Mouse (Mus musculus): ENCODE measurements around the gene Myl10.
"Not testable (repeated sequence)": the region's sequence is repeated elsewhere in the genome, so short reads cannot be mapped to it uniquely, and the experiment has no call there.

The Myl10 gene

GRCm38 (mm10) chr5:136692784-136693183 is at the start of gene Myl10:
Gene Myl10, plus strand, starts transcription at chr5:136693146.
- CTCF ChIA-PET = interaction anchor here (0.5 to 0.7 kb wide), 2 partner anchors 64 to 311 kb away, joined by 4 to 5 read pairs; no protein-coding TSS in a partner anchor

GRCm38 (mm10) chr5:136646731-136647328 is 46.1 kb upstream of the Myl10 start:
- CTCF ChIA-PET = no interaction called here

DNA sequence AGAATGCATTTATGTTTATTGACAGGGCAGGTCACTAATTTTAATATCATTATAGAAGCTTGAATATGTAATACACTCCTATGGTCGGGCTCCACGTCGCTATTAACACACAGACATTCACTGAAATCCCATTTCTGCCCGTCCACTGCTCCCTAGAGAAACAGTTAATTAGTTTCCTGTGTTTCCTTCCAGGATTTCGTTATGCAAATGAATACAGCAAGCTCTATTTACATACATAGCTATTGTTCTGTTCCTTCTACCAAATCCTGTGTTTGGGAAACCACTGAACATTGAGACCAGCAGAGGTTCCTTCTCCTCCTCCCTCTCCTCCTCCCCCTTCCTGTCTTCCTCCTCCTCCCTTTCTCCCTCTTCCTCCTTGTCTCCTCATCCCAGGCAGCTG is 43.9 kb upstream of the Myl10 start:
- CTCF ChIA-PET = no interaction called here

DNA sequence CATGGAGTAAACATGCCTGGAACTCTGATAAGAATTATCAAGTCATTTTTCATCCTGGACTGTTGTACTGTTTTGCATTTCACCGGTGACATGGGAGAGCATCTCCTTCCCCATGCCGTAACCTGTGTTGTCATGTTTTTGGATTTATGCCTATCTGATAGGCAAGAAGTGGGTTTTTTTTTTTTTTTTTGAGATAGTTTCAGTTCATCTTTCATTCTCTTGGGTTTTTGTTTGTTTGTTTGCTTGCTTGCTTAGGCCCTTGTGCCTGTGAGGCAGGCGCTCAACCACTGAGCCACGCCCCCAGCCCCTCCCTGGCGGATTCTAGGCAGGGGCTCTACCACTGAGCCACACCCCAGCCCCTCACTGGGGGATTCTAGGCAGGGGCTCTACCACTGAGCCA is 43.3 kb upstream of the Myl10 start:
- CTCF ChIA-PET = no interaction called here

- CTCF ChIA-PET = no interaction called here
Observed at GRCm38 (mm10) chr5:136654481-136654880, 38.5 kb upstream of the Myl10 start.

GRCm38 (mm10) chr5:136656830-136657395 is 36.0 kb upstream of the Myl10 start:
- CTCF ChIA-PET = interaction anchor here (0.7 kb wide), 1 partner anchor 376 kb away, joined by 3 read pairs; no protein-coding TSS in a partner anchor

GRCm38 (mm10) chr5:136660721-136661120 is 32.2 kb upstream of the Myl10 start:
- CTCF ChIA-PET = not testable (repeated sequence)

GRCm38 (mm10) chr5:136662281-136662680 is 30.7 kb upstream of the Myl10 start:
- CTCF ChIA-PET = interaction anchor here (0.6 kb wide), 1 partner anchor 205 kb away, joined by 7 read pairs; no protein-coding TSS in a partner anchor

DNA sequence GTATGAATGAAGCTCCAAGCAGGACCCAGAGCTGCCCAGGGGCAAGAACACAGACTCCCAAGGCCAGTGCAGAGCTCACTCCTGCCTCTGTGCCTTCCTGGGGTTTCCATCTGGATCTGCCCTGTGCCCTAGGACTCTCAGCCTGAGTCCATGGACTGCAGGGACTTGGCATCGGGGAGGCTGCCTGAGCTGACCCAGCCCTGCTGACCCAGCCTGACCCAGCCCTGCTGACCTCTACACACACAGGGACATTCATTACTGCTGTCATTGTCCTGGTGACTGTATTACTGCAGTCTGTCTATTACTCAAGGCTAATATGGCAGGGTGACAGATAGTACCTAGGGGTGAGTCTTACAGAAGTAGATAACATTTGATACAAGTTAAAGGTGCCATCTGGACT is 30.1 kb upstream of the Myl10 start:
- CTCF ChIA-PET = interaction anchor here (0.6 kb wide), 1 partner anchor 283 kb away, joined by 4 read pairs; no protein-coding TSS in a partner anchor

DNA sequence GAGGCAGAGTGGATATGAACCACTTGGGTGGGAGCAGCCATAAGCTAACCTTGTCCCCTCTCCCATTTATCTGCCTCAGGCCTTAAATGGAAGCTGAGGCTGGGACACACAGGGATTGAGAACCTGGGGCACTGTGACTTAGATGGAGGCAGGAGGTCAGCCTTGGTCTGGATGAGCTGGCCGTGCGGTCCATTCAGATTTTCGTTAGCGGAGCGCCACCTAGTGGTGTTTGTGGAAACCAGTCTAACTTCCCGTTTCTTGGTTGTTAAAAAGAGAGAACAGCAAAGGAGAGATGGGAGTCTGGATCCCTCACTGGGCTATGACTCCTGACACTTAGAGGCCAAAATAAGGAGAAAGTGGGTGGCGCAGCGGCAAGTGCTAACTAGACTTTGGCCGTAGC is 28.4 kb upstream of the Myl10 start:
- CTCF ChIA-PET = interaction anchor here (0.7 kb wide), 1 partner anchor 41 kb away, joined by 3 read pairs; no protein-coding TSS in a partner anchor

GRCm38 (mm10) chr5:136676315-136677030 is 16.5 kb upstream of the Myl10 start:
- CTCF ChIA-PET = interaction anchor here (0.6 kb wide), 1 partner anchor 42 kb away, joined by 4 read pairs; no protein-coding TSS in a partner anchor

DNA sequence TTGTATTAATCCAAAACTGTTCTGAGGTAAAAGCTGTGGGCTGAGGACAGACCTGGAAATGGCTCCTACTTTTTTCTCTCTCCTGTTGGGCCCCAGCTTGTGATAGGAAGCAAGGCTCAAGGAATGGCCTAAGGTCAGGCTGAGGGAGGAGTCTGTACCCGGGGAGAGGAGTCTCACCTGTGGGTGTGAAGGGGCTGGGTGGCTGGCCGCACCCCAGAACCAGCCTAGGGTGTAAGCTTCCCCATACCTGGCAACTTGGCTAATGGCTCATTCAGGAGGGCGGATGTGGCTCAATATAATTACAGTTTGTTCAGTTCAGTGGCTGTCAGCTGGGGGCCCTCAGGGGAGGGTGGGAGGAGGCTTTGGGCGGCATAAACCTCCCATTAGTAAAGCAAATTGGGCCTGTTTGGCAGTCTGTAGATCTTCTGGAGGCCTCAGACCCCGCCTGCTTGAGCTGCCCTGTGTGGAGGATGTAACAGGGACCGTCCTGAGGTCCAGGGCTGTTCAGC is 14.1 kb upstream of the Myl10 start:
- CTCF ChIA-PET = interaction anchor here (0.8 kb wide), 1 partner anchor 28 kb away, joined by 3 read pairs; no protein-coding TSS in a partner anchor

DNA sequence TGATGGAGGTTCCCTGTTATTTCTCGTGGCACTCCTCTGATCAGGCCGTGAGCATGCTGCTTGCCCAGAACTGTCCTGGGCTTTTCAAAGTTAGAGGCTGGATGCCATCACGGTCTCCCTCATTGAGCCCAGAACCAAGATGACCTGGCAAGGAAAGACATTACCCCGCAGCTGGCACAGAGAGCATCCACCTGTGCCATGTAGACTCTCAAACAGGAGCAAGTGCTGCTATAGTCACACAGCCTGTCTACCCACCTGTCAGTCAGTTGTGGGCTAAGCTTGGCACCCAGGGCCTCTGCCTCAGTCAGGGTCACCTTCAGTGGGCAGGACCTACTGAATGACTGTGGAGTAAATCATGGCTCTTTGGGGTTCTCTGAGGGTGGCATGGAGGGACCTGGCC is 6.6 kb upstream of the Myl10 start:
- CTCF ChIA-PET = no interaction called here

DNA sequence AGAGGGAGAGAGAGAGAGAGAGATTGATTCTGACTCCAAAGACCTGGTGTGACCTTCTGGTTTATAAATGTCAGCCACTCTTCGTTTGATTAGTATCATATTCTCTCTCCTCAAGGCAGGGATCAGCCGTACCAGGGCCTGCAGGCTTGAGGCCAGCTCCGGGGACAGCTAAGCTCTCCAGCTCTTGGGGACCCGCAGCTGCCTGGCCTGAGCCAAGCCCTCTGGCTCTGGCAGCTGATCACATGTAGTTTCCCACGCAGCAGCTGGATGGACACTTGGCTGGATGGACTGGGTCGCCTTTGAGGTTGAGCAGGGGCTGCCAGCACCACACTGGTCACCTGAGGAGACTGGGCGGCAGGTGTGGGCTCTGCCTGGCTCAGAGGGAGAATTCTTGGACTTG is 5.4 kb upstream of the Myl10 start:
- CTCF ChIA-PET = no interaction called here

- CTCF ChIA-PET = no interaction called here
Observed at GRCm38 (mm10) chr5:136688841-136689240, 4.1 kb upstream of the Myl10 start.

DNA sequence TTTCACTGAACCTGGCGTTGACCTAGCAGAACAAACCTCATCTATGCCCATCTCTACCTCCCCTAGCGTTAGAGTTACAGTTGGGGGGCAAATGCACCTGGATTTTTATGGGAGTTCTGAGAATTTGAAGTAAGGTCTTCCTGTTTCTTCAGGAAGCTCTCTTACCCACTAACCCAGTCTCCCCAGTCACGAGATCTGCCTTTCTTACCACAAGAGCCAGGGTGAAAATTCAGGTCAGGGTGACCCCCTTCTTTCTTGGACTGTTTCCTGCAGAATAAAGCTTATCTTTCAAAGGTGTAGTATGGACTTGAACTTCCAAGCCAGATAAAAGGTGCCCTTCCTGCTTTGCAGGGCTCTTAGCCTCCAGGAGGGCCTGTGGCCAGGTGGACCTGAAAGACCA is 1.8 kb upstream of the Myl10 start:
- CTCF ChIA-PET = no interaction called here

DNA sequence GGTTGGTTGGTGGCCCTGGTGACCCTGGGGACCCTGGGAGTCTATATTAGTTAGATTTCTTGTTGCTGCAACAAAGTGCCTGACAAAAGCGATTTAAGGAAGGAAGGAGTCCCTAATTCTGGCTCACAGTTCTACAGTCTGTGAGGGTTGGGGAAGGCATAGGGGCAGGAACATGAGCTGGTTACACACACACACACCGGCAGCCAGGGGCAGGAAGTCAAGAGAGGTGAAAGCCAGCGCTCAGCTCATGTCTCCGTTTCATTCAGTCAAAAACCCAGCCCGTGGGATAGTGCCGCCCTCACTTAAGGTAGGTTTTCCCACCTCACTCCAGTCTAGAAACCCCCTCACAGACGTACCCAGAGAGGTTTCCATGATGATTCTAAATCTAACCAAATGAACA is 472 bp downstream of the Myl10 start:
- CTCF ChIA-PET = no interaction called here

- CTCF ChIA-PET = no interaction called here
Observed at GRCm38 (mm10) chr5:136694976-136695375, 2.0 kb downstream of the Myl10 start.

GRCm38 (mm10) chr5:136696516-136696915 is 3.6 kb downstream of the Myl10 start:
- CTCF ChIA-PET = no interaction called here

GRCm38 (mm10) chr5:136697618-136698017 is 4.7 kb downstream of the Myl10 start:
- CTCF ChIA-PET = no interaction called here

- CTCF ChIA-PET = no interaction called here
Observed at GRCm38 (mm10) chr5:136702159-136702725, 9.3 kb downstream of the Myl10 start.

DNA sequence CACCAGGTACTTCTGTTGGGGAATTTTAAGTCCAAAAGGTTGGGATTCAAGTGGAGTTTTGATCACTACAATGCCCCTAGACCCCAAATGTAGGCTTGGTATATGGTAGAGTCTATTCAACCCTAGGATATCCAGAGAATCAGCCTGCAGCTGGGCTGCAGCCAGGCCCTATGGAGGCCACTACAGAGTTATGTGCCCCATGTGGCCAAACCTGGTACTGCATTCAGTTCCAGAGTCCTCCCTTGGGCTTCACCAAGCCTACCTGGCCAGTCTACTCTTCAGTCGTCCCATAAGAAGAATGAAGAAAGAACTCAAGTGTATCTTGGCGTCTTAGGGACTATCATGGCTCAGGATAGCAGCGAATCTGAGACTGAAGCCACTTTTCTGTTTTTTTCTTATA is 10.8 kb downstream of the Myl10 start:
- CTCF ChIA-PET = interaction anchor here (0.5 to 0.6 kb wide), 2 partner anchors 75 to 135 kb away, joined by 5 to 6 read pairs; no protein-coding TSS in a partner anchor
